Mouse (Mus musculus) cortical plate, adult 2 months (tissue): Measurements from ENCODE around the gene Ptpre. TPM values are rescaled to one million over a fixed set of nuclear protein-coding genes. Genes with fewer than 3 reads are reported as not detected.
"Not testable (repeated sequence)": the region's sequence is repeated elsewhere in the genome, so short reads cannot be mapped to it uniquely, and the experiment has no call there.

Experiments
- H3K27ac ChIP-seq: fragments of 200-500 bp; 2 replicates; pipeline ENCODE4 v1.5.1; 2012; ENCODE audit warnings: low read length, control low read depth, inconsistent platforms; ENCODE audit not compliant: insufficient read depth
- H3K4me1 ChIP-seq: fragments of 200-500 bp; 2 replicates; pipeline ENCODE4 v1.6.1; 2011; ENCODE audit warnings: low read length; ENCODE audit not compliant: control insufficient read depth, insufficient read depth
- H3K4me3 ChIP-seq: fragments of 200-500 bp; 2 replicates; pipeline ENCODE4 v1.5.1; 2011; ENCODE audit warnings: mild to moderate bottlenecking, low read length, control low read depth; ENCODE audit not compliant: insufficient read depth
- CTCF ChIP-seq: fragments of 200-500 bp; IDR thresholded peaks from 2 replicates; pipeline ENCODE4 v1.5.1; 2011; ENCODE audit warnings: mild to moderate bottlenecking, control low read depth, low read length; ENCODE audit not compliant: insufficient read depth; ENCODE audit errors: extremely low read depth
- POLR2A ChIP-seq: fragments of 200-500 bp; IDR thresholded peaks from 2 replicates; pipeline ENCODE4 v1.6.1; 2011; ENCODE audit warnings: mild to moderate bottlenecking, low read length, control low read depth; ENCODE audit not compliant: insufficient read depth; ENCODE audit errors: extremely low read depth
- polyA plus RNA-seq: library from polyadenylated mRNA; depleted of rRNA; stranded (reverse); fragments of >200 nt; gene quantifications from 2 replicates; pipeline ENCODE4 v1.2.3, GENCODE M21; 2012

Gene Ptpre
- polyA plus RNA-seq, 1 experiment = 13.3 TPM

DNA sequence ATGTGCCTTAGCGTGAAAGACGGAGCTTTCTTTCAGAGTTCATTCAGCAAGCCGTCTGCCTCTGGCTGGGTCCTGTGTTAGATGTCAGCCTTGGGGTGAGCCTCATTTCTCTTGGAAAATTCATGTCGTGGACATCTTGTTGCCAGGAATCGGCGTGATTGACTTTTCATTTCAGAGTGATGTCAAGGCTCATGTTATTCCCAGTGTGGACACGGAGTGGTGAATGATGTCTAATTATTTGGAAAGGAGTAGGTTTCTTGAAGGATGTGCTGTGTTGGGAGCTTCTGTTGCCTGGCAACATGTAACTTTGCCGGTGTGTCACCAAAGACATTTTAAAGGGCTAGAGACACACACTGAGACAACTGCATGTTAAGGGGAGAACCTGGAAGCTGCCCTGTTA is 77.6 kb downstream of the Ptpre start:
- H3K27ac ChIP-seq = no peak overlapping the region
- no peak overlapping the region for H3K4me3 ChIP-seq
- H3K4me1 ChIP-seq = peaks cover 4% of the 10 kb centered on the region
- TF ChIP-seq CTCF (no peak), POLR2A (no peak)

- not testable (repeated sequence) for H3K4me3 ChIP-seq, H3K27ac ChIP-seq, H3K4me1 ChIP-seq
Observed at GRCm38 (mm10) chr7:135616479-135616878, 79.2 kb downstream of the Ptpre start.

DNA sequence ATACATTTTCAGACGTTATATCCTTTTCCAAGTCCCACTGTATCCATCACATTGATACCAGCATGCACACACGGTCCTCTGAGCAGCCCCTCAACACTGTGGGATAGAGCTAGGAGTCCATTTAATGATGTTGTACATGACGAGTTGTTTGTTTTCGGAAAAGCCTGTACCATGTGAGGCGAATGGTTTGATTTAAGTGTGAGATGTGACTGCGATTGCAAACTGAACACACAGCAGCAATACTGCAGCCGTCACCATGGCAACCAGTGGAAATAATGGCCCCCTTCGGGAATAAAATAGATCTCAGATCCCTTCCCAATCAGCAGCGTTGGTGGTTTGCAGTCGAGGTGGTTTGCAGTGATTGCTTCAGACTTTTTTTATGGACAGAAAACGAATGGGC is 80.5 kb downstream of the Ptpre start:
- Histone ChIP-seq H3K4me1 (peaks cover 7% of the 10 kb centered on the region), H3K4me3 (no peak overlapping the region), H3K27ac (no peak overlapping the region)
- TF ChIP-seq CTCF = no peak
- no peak for TF ChIP-seq POLR2A

GRCm38 (mm10) chr7:135621649-135622048 is 84.4 kb downstream of the Ptpre start:
- Histone ChIP-seq H3K4me1 (peaks cover 5% of the 10 kb centered on the region), H3K27ac (no peak overlapping the region), H3K4me3 (no peak overlapping the region)
- TF ChIP-seq CTCF (no peak), POLR2A (no peak)

- TF ChIP-seq CTCF = no peak
- TF ChIP-seq POLR2A = no peak
- Histone ChIP-seq H3K27ac (no peak overlapping the region), H3K4me3 (no peak overlapping the region), H3K4me1 (peaks cover 5% of the 10 kb centered on the region)
Observed at GRCm38 (mm10) chr7:135622241-135622640, 85.0 kb downstream of the Ptpre start.

GRCm38 (mm10) chr7:135624854-135625253 is 87.6 kb downstream of the Ptpre start:
- H3K4me1 ChIP-seq = peaks cover 3% of the 10 kb centered on the region
- no peak overlapping the region for H3K27ac ChIP-seq
- TF ChIP-seq CTCF (peak; percentile 50; the same call in 1 of the 2 replicates), POLR2A (no peak)
- no peak overlapping the region for H3K4me3 ChIP-seq

GRCm38 (mm10) chr7:135628363-135628762 is 91.1 kb downstream of the Ptpre start:
- no peak for TF ChIP-seq CTCF
- no peak for TF ChIP-seq POLR2A
- Histone ChIP-seq H3K4me3 (no peak overlapping the region), H3K27ac (no peak overlapping the region), H3K4me1 (no peaks in the 10 kb centered on the region)

DNA sequence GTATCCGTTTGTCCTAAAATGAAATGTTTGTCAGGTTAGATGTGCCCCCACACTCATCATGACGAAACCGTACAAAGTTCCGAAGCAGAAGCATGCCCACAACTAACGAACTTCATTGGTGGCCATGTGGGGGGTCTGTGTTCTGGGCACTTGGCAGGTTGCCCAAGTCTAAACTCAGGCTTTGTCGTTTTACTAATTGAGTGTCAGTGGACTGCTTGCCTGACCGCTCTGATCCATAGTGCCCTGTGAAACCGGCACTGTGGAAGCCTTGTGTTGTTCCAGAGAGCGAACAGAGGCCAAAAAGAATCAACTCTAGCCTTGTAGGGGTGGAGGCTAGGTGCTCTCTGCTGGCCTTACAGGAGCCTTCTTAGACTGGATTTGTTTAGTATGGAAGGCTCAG is 91.7 kb downstream of the Ptpre start:
- Histone ChIP-seq H3K4me3 (no peak overlapping the region), H3K4me1 (no peaks in the 10 kb centered on the region), H3K27ac (no peak overlapping the region)
- TF ChIP-seq POLR2A (no peak), CTCF (no peak)

DNA sequence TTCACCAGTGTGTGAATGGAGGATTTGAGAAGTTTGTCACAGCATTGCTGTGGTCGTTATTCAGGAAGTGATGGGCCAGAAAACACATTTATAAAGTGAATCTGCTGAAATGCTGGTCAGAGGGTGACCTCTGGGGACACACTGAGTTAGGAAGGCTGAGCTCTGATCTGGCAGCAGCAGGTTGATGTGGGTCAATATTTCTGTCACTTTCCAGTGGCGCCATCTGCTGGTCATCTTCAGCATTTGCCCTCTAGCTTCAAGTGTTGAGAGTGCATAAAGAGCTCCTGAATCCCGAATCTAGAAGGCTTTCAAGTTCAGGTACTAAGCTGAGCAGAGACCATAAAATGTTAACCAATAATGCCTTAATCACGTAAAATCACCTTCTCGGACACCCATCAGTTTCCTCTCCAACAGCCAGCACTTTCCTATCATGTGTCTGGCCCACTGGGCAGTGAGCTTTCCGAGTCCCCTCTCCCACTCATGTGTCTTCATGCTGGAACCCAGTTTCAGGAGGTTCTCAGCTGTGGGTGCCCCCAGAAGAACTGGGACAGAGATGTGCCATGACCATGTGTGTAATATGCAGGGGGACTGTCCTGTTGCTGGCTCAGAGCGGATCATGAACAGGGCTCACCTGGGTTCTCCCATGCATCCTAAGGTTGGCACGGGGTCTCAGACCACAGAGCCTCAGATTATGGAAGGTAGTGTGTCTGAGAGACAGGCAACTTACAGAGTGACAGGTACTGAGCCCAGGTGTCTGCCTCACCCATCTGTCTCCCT is 94.7 kb downstream of the Ptpre start:
- no peaks in the 10 kb centered on the region for H3K4me1 ChIP-seq
- no peak overlapping the region for H3K27ac ChIP-seq
- no peak overlapping the region for H3K4me3 ChIP-seq
- TF ChIP-seq POLR2A (no peak), CTCF (peak; percentile 85)

- Histone ChIP-seq H3K4me3 (no peak overlapping the region), H3K4me1 (no peaks in the 10 kb centered on the region), H3K27ac (no peak overlapping the region)
- TF ChIP-seq POLR2A (no peak), CTCF (no peak)
Observed at GRCm38 (mm10) chr7:135632716-135633258, 95.5 kb downstream of the Ptpre start.

DNA sequence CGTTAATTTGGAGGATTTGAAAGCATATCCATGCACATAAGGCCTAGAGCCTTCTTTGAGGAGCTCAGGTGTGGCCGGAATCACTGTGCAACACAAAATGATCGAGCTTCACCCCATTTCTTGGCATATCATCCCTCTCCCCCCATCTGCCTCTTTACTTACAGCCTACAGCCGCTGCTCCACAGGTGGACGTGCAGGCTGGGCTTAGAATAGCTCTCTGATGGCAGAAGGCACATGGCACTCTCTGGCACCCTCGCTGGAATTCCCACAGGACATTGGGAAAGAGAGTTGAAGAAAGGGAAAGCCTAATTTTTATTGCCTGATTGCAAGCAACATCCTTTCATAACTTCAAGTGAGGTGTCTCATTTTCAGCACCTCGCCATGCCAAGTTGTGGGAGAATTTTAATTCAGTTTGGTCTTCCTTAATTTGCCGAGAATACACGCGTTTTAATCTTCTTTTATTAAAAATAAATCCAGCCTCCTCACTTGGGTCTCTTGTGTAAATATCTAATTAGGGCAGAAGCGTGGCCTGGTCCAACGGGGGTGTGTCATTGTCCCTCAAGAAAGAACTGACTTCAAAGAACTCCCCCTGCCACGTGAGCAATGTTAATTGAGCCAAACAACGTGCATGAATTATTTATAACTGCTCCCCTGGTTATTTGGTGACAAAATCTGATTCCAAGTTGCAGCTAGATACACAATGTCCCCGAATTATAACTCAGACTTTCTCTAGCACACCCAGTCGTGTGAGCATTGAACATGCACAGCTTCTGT is 97.8 kb downstream of the Ptpre start:
- TF ChIP-seq POLR2A (no peak), CTCF (no peak)
- no peak overlapping the region for H3K27ac ChIP-seq
- no peak overlapping the region for H3K4me3 ChIP-seq
- 0 out of 2 replicates have a peak, but pooled peaks cover 2% of the 10 kb centered on the region for H3K4me1 ChIP-seq
